Mouse (Mus musculus) liver, postnatal 0 days (tissue): ENCODE data around the gene Smarca4.

Experiments
- CTCF ChIP-seq: sonication (generic); IDR thresholded peaks from 2 replicates; pipeline ENCODE4 v1.5.1; 2016; ENCODE audit warnings: antibody characterized with exemption, low read depth
- EP300 ChIP-seq: IDR thresholded peaks from 2 replicates; pipeline ENCODE4 v1.6.1; 2016; ENCODE audit warnings: antibody characterized with exemption, low read depth, mild to moderate bottlenecking

DNA sequence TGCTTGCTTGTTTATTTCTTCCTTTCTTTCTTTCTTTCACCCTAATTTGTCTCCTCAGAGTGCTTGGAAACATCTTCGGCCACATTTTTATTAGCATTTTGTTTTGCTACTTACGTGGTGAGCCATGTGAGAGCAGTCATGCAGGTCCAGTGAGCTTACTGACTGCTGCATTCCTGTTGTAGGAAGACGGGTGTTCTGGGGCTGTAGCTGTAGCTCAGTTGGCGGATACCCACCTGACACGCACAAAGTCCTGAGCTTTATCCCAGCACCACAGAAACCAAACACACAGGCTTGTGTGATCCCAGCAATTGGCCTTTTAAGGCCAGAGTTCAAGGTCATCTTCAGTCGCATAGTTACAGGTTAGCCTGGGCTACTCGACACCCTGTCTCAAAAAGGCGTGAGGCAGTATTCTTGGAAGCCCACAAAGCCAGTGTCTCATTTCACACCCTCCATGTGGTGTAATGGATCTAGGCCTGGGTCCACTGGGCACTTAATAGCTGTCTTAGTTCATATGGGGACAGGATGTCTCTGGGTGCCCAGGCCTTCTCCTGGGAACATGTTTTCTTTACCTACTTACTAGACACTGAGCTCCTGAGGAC, 47.2 kb upstream of the Smarca4 start:
- TF ChIP-seq CTCF (no peak), EP300 (no peak)
